Mouse (Mus musculus): ENCODE results near the gene 4930544D05Rik. TPM values are rescaled to one million over a fixed set of nuclear protein-coding genes. Genes with fewer than 3 reads are reported as not detected.

4930544D05Rik gene
- polyA plus RNA-seq, 1 experiment from 2014 or later = not detected

DNA sequence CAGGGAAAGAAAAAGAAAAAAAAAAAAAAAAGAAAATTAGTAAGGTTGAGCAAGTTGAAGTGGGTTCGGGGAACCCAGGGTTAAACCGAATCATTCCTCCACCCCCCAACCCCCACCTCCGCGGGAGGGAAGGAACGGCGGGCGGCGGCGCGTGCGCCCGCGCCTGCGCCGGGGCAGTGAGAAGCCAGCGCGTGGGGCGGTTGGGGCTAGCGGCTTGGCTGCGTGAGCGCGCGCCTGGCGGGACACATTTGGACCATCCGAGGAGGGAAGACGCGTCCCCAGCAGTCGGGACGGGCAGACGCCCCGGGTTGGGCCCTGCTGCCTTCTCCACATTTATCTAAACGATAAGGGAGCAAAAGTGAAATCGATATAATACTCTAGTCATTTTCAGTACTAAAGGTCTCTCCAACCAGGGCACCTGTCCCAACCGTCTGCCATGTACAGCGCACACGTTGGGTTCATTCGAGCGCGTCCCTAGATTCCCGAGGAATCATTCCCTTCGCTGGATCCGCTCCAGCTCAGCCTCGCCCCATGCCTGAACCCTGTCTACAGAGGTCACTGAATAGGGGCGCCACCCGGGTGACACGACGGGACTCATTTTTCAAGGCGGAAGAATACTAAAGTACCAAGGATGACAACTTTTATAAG, 39.4 kb downstream of the 4930544D05Rik start:
- under 1% methylated on average over 48 of the region's 48 CpGs for WGBS
- Histone ChIP-seq H3K4me3 (peak overlapping the region; percentile 100), H3K27me3 (replicated peaks; ENCODE audit: low read depth, poor library complexity, severe bottlenecking) (no peaks in the 10 kb centered on the region), H3K36me3 (replicated peaks) (peaks cover 46% of the 10 kb centered on the region), H3K4me1 (peaks cover 76% of the 10 kb centered on the region), H3K9me3 (no peaks in the 10 kb centered on the region), H3K27ac (replicated peaks) (peak overlapping the region; percentile 99)
- peak; percentile 90 for DNase-seq (ENCODE audit: low spot score)

DNA sequence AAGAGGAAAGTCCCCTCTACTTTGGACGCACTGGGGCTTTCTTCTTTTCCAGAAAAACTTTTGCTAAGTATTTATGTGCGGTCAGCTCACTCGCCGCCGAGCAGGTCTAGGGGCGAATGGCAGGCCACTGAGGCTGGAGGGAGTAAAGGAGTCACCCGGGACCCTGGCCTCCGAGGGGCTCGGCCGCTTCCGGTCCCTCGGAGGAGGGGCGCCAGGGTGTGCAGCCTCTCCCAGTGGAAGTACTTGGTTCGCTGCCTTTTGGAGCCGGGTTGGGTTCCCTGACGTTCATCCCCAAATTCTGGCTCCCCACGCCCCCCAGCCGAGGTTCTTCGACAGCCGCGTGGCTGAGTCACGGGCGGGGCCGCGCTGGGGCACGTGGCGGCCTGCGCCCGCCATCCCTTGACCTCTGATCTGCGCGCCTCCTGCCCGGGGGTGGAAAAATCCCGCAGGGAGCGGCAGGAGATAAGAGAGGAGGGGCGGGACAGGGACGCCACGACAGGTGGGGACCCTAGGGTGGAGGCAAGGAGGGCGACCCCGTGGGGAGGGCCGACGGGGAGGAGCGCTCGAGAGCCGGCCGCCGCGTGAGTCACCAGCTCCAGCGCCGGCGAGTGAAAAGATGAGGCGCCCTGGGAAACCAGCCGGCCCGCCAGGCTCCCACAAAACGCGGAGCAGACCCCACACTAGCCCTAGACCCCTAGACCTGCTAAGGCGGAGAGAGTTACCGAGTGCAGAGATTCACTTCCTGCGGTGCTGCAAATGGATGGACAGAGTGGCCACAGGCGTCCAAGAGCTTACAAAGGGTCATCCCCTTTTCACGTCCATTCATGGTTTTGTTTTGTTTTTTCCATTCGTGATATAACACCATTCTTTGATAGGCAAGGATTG, 40.2 kb downstream of the 4930544D05Rik start:
- no peaks in the 10 kb centered on the region for H3K27me3 ChIP-seq (replicated peaks; ENCODE audit: low read depth, poor library complexity, severe bottlenecking)
- peaks cover 45% of the 10 kb centered on the region for H3K36me3 ChIP-seq (replicated peaks)
- H3K4me3 ChIP-seq = peak overlapping the region; percentile 100
- no peaks in the 10 kb centered on the region for H3K9me3 ChIP-seq
- under 1% methylated on average over 61 of the region's 61 CpGs for WGBS
- H3K27ac ChIP-seq (replicated peaks) = peak overlapping the region; percentile 99
- H3K4me1 ChIP-seq = peaks cover 74% of the 10 kb centered on the region
- peak; percentile 80 for DNase-seq (ENCODE audit: low spot score)

DNA sequence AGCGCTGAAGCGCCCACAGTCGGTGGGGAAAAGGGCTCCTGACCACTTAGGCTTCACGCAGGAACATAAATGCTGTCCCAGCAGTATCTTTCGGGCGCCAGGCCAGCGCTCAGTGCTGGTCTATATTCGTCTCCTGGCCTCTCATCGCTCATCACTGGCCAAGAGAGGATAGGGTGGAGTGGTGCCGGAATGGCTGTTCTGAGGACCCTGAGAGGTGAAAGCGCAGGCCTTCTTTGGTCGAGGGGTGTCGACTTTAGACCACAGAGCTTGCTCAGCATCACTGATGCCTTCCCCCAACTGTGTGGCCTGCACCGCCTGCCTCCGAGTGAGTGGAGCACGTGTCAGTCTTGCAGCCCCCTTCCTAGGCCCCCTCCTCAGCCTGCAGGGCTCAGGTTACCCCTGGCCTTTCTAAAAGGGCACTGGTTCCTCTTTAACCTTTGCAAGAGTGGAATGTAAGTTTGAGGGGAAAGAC, 40.8 kb downstream of the 4930544D05Rik start:
- peak overlapping the region; percentile 99 for H3K27ac ChIP-seq (replicated peaks)
- H3K9me3 ChIP-seq = no peaks in the 10 kb centered on the region
- 2% methylated on average over 16 of the region's 16 CpGs for WGBS
- peaks cover 68% of the 10 kb centered on the region for H3K4me1 ChIP-seq
- H3K36me3 ChIP-seq (replicated peaks) = peaks cover 45% of the 10 kb centered on the region
- H3K4me3 ChIP-seq = peak overlapping the region; percentile 100
- peak; percentile 88 for DNase-seq (ENCODE audit: low spot score)
- no peaks in the 10 kb centered on the region for H3K27me3 ChIP-seq (replicated peaks; ENCODE audit: low read depth, poor library complexity, severe bottlenecking)

DNA sequence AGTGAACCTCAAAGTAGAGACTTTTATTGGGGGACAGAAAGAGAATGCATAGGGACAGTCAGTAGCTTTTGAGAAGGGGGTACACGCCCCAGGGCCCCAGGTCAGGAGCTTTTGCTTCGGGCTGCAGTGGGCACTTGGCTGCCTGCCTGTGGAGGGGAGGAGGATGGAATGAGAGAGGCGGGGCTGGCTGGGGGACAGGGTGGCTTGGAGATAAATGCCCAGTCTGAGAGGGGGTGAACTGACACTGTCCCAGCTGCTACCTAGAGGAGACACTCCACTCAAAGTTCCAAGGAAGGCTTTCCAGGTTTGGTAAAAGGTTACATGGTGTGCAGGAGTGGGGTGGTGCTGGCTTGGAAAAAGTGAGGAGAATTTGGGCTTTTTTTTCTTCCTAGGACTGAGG, 41.3 kb downstream of the 4930544D05Rik start, which contains the start of gene Eno3:
Eno3 (plus strand) TSS at position 239 of the 400 bp plus-strand sequence.
- Histone ChIP-seq H3K4me1 (peaks cover 65% of the 10 kb centered on the region), H3K27ac (replicated peaks) (peak within 1 kb of the TSS; percentile 99), H3K4me3 (peak within 1 kb of the TSS; percentile 100), H3K27me3 (replicated peaks; ENCODE audit: low read depth, poor library complexity, severe bottlenecking) (no peaks in the 10 kb centered on the region), H3K36me3 (replicated peaks) (peaks cover 45% of the 10 kb centered on the region), H3K9me3 (no peaks in the 10 kb centered on the region)
- WGBS = 0% methylated on average over 3 of the region's 3 CpGs
- peak; percentile 76 for DNase-seq (ENCODE audit: low spot score)

DNA sequence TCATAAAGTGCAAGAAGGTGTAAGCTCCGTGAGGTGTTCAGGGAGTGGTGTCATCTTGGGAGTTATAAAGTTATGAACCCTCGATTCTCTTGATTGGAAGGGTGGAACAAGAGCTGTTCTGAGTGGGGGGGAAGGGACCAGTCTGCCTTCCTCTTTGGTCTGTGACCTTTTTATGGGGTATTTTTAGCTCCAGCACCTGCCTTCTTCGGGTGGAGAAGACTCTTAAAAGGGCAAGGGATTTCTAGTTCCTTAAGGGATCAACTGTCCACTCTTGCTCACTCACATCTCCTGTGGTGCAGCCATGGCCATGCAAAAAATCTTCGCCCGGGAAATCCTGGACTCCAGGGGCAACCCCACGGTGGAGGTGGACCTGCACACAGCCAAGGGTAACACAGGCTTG, 41.9 kb downstream of the 4930544D05Rik start:
- peaks cover 45% of the 10 kb centered on the region for H3K36me3 ChIP-seq (replicated peaks)
- no peaks in the 10 kb centered on the region for H3K9me3 ChIP-seq
- no peak for DNase-seq (ENCODE audit: low spot score)
- H3K4me3 ChIP-seq = peak overlapping the region; percentile 100
- 51% methylated on average over 6 of the region's 6 CpGs for WGBS
- H3K27ac ChIP-seq (replicated peaks) = peak overlapping the region; percentile 99
- H3K4me1 ChIP-seq = peaks cover 59% of the 10 kb centered on the region
- no peaks in the 10 kb centered on the region for H3K27me3 ChIP-seq (replicated peaks; ENCODE audit: low read depth, poor library complexity, severe bottlenecking)

DNA sequence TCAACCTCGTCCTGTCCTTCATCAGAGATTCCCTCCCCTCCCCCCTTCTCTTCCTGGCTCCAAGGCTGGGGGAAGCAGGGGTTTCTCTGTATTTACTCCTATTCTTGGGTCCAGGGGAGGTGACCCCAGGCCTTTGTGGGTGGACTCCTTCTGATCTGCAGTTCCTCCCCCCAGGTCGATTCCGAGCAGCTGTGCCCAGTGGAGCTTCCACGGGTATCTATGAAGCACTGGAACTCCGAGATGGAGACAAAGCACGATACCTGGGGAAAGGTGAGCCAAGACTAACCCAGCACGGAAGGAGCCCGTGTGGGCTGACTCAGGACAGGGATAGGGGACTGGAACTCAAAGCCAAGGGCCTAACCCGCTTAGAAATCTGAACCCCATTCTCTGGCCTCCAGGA, 42.3 kb downstream of the 4930544D05Rik start:
- no peaks in the 10 kb centered on the region for H3K27me3 ChIP-seq (replicated peaks; ENCODE audit: low read depth, poor library complexity, severe bottlenecking)
- DNase-seq (ENCODE audit: low spot score) = no peak
- peak overlapping the region; percentile 100 for H3K4me3 ChIP-seq
- 52% methylated on average over 9 of the region's 9 CpGs for WGBS
- H3K4me1 ChIP-seq = peaks cover 55% of the 10 kb centered on the region
- H3K36me3 ChIP-seq (replicated peaks) = peaks cover 45% of the 10 kb centered on the region
- peak overlapping the region; percentile 99 for H3K27ac ChIP-seq (replicated peaks)
- no peaks in the 10 kb centered on the region for H3K9me3 ChIP-seq

DNA sequence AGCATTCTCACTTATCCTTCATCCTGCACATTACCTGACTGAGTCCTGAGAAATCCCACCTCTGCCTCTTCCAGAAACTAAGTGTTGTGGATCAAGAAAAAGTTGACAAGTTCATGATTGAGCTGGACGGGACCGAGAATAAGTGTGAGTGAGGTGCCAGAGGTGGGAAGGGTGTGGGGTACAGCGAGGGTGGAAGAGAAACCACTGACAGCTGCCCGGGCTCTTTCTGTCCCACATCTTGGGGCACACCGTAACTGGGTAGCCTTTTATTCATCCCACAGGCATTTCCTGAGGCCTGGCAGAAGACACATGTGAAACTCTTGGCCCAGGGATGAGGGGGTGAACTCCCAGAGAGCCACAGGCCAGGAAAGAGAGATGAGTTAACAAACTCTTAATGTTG, 42.9 kb downstream of the 4930544D05Rik start:
- WGBS = 87% methylated on average over 5 of the region's 5 CpGs
- H3K36me3 ChIP-seq (replicated peaks) = peaks cover 47% of the 10 kb centered on the region
- H3K4me1 ChIP-seq = peaks cover 53% of the 10 kb centered on the region
- H3K27ac ChIP-seq (replicated peaks) = peak overlapping the region; percentile 99
- DNase-seq (ENCODE audit: low spot score) = no peak
- H3K4me3 ChIP-seq = peak overlapping the region; percentile 100
- H3K27me3 ChIP-seq (replicated peaks; ENCODE audit: low read depth, poor library complexity, severe bottlenecking) = no peaks in the 10 kb centered on the region
- H3K9me3 ChIP-seq = no peaks in the 10 kb centered on the region

DNA sequence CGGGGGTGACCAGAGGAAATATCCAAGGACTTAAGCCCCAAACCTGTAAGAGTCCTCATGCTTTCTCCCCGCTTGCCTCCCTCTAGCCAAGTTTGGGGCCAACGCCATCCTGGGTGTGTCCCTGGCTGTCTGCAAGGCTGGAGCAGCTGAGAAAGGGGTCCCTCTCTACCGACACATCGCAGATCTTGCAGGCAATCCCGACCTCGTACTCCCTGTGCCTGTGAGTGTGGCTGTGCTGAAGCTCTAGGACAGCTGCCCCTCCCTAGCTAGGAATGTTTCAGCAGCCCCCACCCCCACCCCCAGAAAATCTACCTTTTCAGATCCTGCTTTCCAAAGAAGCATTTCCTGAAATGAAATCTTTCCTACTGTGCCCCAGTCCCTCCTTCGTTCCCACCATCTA, 43.3 kb downstream of the 4930544D05Rik start:
- Histone ChIP-seq H3K4me3 (0 out of 2 replicates have a peak overlapping the region, but pooled peaks have one; percentile 8), H3K27ac (replicated peaks) (peak overlapping the region; percentile 99; the same call in 1 of the 2 replicates), H3K27me3 (replicated peaks; ENCODE audit: low read depth, poor library complexity, severe bottlenecking) (no peaks in the 10 kb centered on the region), H3K36me3 (replicated peaks) (peaks cover 51% of the 10 kb centered on the region), H3K9me3 (no peaks in the 10 kb centered on the region), H3K4me1 (peaks cover 53% of the 10 kb centered on the region)
- DNase-seq (ENCODE audit: low spot score) = no peak
- WGBS = 82% methylated on average over 8 of the region's 8 CpGs

DNA sequence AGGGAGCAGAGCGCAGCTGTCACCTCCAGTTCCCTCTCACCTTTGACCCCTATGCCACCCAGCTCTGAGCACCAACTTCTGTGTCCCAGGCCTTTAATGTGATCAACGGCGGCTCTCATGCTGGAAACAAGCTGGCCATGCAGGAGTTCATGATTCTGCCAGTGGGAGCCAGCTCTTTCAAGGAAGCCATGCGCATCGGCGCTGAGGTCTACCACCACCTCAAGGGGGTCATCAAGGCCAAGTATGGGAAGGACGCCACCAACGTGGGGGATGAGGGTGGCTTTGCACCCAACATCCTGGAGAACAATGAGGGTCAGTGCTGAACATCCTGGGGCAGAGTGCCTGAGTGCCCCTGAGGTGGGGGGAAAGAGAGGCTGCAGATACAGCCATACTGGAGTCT, 44.9 kb downstream of the 4930544D05Rik start:
- H3K27me3 ChIP-seq (replicated peaks; ENCODE audit: low read depth, poor library complexity, severe bottlenecking) = no peaks in the 10 kb centered on the region
- H3K4me1 ChIP-seq = peaks cover 45% of the 10 kb centered on the region
- WGBS = 87% methylated on average over 8 of the region's 8 CpGs
- no peak overlapping the region for H3K4me3 ChIP-seq
- no peak overlapping the region for H3K27ac ChIP-seq (replicated peaks)
- no peaks in the 10 kb centered on the region for H3K9me3 ChIP-seq
- no peak for DNase-seq (ENCODE audit: low spot score)
- H3K36me3 ChIP-seq (replicated peaks) = peaks cover 68% of the 10 kb centered on the region

DNA sequence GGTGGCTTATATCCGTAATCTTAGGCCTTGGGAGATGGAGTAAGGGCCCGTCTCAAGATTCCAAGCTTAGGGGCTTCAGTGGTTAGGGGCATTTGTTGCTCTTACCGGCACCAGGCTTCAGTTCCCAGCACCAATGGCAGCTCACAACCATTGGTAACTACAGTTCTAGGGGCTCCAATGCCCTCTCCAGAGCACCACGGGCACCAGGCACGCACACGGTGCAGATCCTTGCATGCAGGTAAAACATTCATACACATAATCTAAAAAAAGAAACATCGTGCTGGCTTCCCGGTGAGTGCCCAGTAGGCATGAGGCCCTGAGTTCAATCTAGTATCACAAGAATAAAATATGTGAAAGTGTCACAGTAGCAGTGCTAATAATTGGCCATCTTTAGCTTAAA, 47.5 kb downstream of the 4930544D05Rik start:
- H3K9me3 ChIP-seq = no peaks in the 10 kb centered on the region

DNA sequence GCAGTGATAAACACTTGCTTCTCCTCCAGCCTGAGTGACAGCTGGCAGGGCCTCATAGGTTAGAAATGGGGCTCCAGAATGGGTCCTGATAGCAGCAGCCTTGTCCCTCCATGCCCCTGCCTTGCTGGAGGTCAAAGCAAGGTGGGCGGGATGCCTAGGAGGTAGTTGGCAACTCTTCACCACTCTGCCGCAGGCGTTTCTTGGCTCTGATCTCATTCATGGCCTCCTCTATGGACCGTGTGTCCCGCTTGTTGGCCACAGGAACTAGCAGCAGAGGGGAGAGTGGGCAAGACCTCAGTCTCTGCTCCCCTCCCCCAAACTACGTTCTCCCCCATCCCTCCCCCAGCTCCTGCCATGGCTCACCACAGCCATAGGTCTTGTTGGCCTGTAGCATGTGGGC, 48.3 kb downstream of the 4930544D05Rik start:
- Histone ChIP-seq H3K27ac (replicated peaks) (no peak overlapping the region), H3K27me3 (replicated peaks; ENCODE audit: low read depth, poor library complexity, severe bottlenecking) (no peaks in the 10 kb centered on the region), H3K36me3 (replicated peaks) (peaks cover 83% of the 10 kb centered on the region), H3K9me3 (no peaks in the 10 kb centered on the region), H3K4me3 (no peak overlapping the region), H3K4me1 (peaks cover 25% of the 10 kb centered on the region)
- no peak for DNase-seq (ENCODE audit: low spot score)
- WGBS = 86% methylated on average over 6 of the region's 6 CpGs

More for the DNA sequence above, 47.5 kb downstream of the 4930544D05Rik start:
- H3K36me3 ChIP-seq (replicated peaks) = peaks cover 86% of the 10 kb centered on the region
- WGBS = 93% methylated on average over 8 of the region's 8 CpGs
- DNase-seq (ENCODE audit: low spot score) = no peak
- no peak overlapping the region for H3K27ac ChIP-seq (replicated peaks)
- H3K4me1 ChIP-seq = peaks cover 31% of the 10 kb centered on the region
- no peaks in the 10 kb centered on the region for H3K27me3 ChIP-seq (replicated peaks; ENCODE audit: low read depth, poor library complexity, severe bottlenecking)
- no peak overlapping the region for H3K4me3 ChIP-seq

DNA sequence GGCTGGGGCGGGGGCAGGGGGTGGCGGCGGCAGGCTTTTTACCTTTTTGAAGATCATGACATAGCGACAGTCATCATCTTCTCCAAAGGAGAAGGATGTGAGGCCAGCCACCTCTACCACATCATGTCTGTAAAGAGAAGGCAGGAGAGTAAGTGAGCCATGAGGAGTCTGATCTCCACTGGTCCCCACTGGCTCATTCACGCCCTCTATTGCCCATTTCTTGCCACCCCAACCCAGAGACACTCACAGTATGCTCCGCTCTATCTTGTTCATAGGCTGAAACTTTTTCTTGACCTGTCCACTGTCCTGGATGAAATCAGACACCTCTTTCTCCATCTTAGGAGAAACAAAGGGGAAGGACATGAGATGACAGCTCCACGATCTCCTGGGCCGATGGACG, 49.1 kb downstream of the 4930544D05Rik start:
- Histone ChIP-seq H3K4me1 (peaks cover 19% of the 10 kb centered on the region), H3K27ac (replicated peaks) (no peak overlapping the region), H3K9me3 (no peaks in the 10 kb centered on the region), H3K36me3 (replicated peaks) (peaks cover 76% of the 10 kb centered on the region), H3K4me3 (no peak overlapping the region), H3K27me3 (replicated peaks; ENCODE audit: low read depth, poor library complexity, severe bottlenecking) (no peaks in the 10 kb centered on the region)
- 91% methylated on average over 9 of the region's 9 CpGs for WGBS
- DNase-seq (ENCODE audit: low spot score) = no peak
